Mouse (Mus musculus) naive thymus-derived CD4-positive, alpha-beta T cell, adult 2 months (primary cell): ENCODE measurements around the gene Fgf18.

Experiments
- DNase-seq: peaks from one replicate; pipeline ENCODE4 v3.0.0-alpha.2; 2011; ENCODE audit warnings: low read depth

The Fgf18 gene

DNA sequence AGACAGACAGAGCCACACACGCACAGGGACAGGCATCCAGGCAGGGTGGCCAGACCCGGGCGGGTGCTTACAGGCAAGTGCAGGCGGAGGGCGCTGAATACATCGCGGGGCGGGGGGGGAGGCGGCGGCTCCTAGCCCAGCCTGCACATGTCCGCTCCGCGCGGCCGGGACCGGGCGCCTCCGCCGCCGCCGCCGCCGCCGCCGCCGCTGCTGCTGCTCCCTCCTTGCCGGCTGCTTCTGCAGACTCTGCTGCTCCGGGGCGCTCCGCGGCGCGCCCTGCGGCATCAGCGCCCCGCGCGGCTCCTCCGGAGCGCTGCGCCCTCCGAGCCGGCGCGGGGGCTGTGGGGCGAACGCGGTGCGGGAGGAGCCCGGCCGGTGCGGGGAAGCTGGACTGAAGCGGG, at the start of gene Fgf18:
TSS of gene Fgf18 (minus strand) at position 230 of the 401 bp plus-strand sequence.
- peak; percentile 52 for DNase-seq

DNA sequence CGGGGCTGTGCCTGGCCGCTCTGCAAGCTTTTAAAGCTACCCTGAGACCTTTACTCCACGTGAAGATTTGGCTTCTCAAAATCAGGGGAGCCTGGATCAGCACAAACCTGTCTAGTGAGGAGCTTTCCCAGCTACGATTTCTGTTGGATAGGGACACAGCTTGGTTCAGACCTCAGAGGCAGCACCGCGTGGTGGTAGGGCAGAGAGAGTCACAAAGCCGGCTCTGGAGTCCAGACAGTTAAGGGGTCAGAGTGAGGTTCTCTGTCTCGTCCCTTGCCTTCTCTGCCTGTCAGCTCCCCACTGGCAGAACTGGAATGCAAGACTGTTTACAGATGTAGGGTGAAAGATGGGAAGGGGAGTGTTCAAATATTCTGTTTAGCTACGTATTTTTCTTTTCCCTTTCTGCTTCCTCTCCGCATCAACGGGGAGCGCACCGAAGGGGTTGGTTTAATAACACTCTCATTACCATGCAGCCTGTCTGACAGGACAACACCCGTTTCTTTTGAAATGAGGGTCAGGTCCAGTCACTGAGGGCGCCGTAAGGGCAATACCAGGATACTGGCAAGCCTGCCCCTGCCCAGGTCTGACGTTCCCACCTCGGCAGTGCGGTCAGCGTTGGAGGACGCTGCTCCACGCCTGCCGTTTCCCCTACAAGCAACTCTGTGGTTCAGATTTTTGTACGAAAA, 49.4 kb upstream of the Fgf18 start:
- no peak for DNase-seq

GRCm38 (mm10) chr11:33195531-33196446, 48.6 kb upstream of the Fgf18 start:
- DNase-seq = no peak

- DNase-seq = no peak
Measured at GRCm38 (mm10) chr11:33195061-33195460, 47.9 kb upstream of the Fgf18 start.

DNA sequence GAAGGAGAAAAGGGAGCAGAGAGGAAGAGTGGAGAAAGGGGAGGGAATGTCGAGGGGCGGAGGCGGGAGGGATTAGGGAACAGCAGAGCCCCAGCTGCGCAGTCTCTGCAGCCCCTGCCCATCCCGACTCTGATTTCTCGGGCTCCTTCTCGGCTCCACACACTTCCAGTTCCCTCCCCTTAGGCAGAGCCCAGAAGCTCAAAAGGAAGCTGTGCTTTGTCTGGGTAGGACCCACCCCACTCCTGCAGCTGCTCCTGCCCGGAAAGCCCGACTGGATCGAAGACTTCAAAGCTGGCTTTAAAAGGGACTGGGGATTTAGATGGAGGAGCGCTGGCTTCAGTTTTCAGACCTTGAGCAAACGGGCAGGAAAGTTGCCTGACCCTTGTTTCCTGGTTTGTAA, 46.5 kb upstream of the Fgf18 start:
- DNase-seq = no peak

DNA sequence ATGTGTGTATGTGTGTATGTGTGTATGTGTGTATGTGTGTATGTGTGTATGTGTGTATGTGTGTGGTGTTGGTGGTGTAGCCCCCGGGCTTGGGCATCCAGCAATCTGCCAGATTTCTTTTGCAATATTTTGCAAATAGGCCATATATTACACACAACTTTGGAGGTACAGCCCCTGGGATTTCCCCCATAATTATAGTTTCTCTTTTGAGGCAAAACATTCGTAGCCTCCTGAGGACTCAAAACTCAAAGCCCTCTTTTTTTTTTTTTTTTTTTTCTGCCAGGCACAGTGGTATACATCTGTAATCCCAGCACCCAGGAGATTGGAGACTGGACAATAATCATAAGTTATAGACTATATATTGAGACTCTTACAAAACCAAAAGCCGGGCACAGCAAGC, 34.6 kb upstream of the Fgf18 start:
- DNase-seq = no peak

GRCm38 (mm10) chr11:33180701-33181116, 33.5 kb upstream of the Fgf18 start:
- no peak for DNase-seq

DNA sequence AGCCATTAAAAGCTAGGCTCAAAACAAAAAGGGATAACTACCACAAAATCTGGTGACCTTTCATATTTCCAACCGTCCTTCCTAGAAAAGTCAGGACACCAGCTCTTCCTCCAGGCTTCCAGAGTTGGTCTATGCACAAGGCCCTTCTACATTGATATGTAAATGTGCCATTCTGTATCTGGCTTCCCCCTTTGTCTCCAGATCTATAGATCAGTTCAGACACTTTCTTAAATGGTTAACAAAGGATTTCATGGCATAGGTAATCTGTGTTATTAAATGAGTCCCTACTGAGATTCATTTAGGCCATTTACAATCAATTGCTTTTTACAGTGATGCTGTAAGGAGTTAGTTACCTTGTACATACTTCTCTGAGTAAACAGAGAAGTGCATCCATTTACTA, 32.6 kb upstream of the Fgf18 start:
- DNase-seq = no peak

- DNase-seq = no peak
Measured at GRCm38 (mm10) chr11:33176525-33177245, 29.5 kb upstream of the Fgf18 start.

GRCm38 (mm10) chr11:33175768-33176167, 28.6 kb upstream of the Fgf18 start:
- DNase-seq = no peak

DNA sequence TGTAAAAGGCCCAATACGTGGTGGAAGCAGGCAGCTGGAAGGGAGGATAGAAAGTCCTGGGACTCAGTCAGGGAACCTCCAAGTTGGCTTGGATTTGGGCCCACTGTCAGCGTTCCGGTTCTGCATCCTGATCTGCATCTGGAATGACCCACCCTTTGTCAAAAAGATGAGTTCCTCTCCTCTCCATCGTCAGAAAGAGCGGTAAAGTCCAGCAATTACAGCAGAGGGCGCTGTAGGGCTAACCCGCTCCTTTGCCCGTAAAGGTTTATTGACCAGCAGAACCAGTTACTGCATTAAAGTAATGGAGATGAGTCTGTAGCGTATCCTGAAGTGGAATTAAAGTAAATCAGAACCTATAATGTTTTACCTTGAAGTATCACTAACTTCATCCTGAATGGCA, 23.3 kb upstream of the Fgf18 start:
- DNase-seq = peak; percentile 75

GRCm38 (mm10) chr11:33162998-33163506, 15.9 kb upstream of the Fgf18 start, which contains the start of gene Npm1:
Gene Npm1, minus strand, starts transcription at chr11:33163206.
- DNase-seq = peak; percentile 100

DNA sequence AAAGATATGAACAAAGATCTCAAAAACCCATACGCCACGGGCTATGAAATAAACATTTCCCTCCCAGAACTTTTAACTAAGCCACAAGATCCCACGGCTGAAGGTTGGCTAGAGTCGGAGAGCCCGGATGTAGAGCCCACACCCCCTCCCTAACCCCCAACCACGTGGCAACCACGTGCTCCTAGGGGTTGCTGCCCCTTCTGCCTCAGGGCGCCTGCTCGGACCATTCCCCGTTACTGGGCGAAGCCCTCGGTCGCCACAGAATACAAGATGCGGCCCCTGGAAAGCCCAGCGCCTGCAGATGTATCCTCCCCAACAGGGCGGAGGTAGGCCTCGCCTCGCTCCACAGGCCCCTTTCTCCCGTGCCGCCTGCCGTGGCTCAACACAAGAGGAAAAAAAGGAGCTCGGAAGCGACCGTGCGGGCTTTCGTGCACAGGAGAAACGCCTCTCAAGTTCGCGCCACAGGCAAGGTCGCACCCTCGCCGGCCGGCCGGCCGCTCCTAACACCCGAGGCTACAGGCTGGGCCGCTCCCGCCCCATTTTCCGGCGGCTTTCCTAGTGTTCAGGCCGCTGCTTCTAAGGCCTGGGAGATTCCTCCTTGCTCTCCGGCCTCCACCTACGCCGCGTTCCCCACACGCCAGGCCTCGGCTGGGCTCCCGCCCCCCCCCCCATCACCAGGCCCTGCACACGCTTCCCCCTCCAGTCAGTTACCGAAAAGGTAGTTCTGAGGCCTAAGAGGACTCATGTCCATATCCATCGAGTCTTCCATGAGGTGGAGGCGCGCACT, 15.2 kb upstream of the Fgf18 start:
- peak; percentile 82 for DNase-seq

DNA sequence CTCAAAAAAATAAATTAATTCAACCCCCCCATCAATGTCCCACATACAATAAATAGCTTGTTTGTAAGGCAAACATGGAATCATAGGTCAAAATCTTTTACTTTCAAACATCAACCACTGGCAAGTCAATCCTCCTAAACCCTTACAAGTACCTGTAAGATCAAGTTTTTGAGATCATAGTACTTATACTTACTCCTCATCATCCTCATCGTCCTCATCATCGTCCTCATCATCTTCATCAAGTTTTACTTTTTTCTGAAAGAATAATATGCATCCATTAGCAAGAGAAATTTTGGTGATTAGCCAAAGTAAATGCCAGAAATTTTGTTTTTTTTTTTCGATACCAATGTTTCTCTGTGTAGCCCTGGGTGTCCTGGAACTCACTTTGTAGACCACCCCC, 12.5 kb upstream of the Fgf18 start:
- DNase-seq = no peak

DNA sequence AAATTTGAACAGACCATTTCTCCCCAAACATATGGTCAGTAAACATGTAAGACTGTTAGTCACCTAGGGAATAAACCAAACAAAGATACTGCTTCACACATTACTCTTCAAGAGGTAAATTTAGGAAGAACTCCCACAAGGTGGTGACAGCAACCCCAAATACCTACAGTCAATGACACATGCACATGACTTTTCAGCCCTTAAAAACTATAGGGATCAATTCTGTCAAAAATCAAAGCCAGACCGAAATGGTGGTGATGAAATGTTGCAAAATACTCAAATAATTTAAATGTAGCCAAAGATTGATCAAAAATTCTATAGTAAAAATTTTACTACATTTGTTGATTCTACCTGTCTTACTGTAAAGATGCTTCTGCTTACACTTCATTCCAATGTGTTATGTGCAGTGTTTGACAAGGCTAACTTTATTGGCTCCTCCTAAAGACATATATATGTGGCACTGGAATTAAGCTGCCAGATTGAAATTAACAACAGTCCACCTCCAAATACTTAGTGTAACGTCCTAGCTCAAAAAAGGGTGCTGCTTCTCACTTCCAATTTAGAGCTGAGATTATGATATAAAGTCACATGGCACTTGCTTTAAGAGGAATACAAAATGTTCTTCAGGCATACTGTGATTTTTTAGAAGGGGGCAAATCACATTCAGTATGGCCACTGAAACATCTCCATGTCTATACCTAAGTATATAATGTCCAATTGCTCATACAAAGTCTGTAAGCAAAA, 10.4 kb upstream of the Fgf18 start:
- no peak for DNase-seq

DNA sequence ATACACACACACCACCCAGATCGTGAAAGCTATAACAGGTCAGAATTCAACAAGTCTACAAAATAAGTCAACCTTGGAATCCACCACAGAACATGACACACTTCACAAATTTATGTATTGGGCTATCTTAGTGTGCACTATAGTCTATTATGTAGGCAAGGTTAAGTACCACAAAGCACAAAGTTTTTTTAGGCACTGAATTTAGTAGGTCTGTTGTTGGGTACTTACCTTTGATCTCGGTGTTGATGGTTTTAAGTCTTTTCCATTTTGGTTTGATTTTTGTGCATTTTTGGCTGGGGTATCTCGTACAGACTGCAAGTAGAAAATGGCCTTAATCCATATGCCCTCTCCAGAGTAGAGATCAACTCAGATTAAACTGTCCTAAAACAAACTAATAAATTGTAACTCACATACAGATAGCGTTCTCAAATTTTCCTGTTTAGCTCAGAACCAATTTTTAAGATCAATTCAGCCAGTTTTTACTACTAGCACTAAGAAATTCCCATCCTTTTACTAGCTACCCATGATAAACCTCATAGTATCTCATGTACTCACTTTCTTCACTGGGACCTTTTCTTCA, 9.3 kb upstream of the Fgf18 start:
- DNase-seq = no peak

GRCm38 (mm10) chr11:33154459-33154858, 7.3 kb upstream of the Fgf18 start:
- no peak for DNase-seq

DNA sequence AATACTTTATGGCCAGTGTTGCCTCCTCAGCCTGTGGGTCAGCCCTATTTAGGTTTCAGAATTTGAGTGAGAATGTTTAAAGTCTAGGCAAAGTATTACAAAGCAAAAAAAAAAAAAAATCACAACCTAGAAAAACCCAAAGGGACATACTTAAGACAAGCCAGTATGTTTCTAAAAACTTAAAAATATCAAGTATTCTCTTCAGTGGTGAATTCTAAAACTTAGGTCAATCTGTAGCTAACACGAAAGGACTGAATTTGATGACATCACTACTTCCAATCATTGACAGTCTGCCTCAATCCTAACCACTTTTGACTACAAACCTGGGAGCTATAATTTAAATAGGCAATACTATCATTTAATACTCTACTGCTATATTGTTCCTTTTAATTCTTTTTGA, 5.8 kb upstream of the Fgf18 start:
- DNase-seq = no peak

DNA sequence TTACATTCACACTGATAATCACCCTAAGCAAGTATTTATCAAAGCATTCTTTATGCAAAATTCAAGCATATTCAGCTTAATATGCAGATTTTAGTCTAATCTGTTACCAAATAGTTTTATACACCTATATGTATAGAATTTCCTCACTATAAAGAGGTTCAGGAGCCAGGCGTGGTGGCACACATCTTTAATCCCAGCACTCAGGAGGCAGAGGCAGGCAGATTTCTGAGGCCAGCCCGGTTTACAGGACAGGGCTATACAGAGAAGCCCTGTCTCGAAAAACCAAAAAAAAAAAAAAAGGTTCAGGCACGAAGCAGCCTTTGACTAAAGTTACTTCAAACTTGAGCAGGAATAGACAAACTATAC, 4.6 kb upstream of the Fgf18 start:
- DNase-seq = no peak

GRCm38 (mm10) chr11:33151128-33151779, 4.1 kb upstream of the Fgf18 start:
- DNase-seq = no peak
